Mouse (Mus musculus) neural tube, embryonic 13.5 days (tissue): Measurements from ENCODE around the gene Fgfr2. TPM values are rescaled to one million over a fixed set of nuclear protein-coding genes. Genes with fewer than 3 reads are reported as not detected.

Source experiments
- ATAC-seq: fragments of 200-750 bp; cut with Nextera tagmentation; 2 replicates; pipeline ENCODE4 v1.8.0; 2017; ENCODE audit warnings: low read depth, mild to moderate bottlenecking, moderate TSS enrichment, moderate library complexity
- H3K27ac ChIP-seq: fragments of 300-500 bp; sonication (generic); replicated peaks from 2 replicates; pipeline ENCODE4 v1.5.1; 2015; ENCODE audit warnings: moderate library complexity, mild to moderate bottlenecking, inconsistent platforms
- H3K27me3 ChIP-seq: fragments of 300-500 bp; sonication (generic); 2 replicates; pipeline ENCODE4 v1.6.1; 2015; ENCODE audit warnings: mild to moderate bottlenecking, inconsistent platforms
- H3K36me3 ChIP-seq: fragments of 300-500 bp; sonication (generic); 2 replicates; pipeline ENCODE4 v1.6.1; 2015; ENCODE audit warnings: mild to moderate bottlenecking, inconsistent platforms
- H3K4me1 ChIP-seq: fragments of 300-500 bp; sonication (generic); replicated peaks from 2 replicates; pipeline ENCODE4 v1.6.1; 2015; ENCODE audit warnings: inconsistent platforms
- H3K4me2 ChIP-seq: fragments of 300-500 bp; sonication (generic); 2 replicates; pipeline ENCODE4 v1.6.1; 2015; ENCODE audit warnings: inconsistent platforms, mild to moderate bottlenecking, moderate library complexity
- H3K4me3 ChIP-seq: fragments of 300-500 bp; sonication (generic); 2 replicates; pipeline ENCODE4 v1.5.1; 2015; ENCODE audit warnings: mild to moderate bottlenecking, inconsistent platforms
- H3K9ac ChIP-seq: fragments of 300-500 bp; sonication (generic); 2 replicates; pipeline ENCODE4 v1.6.1; 2015; ENCODE audit warnings: moderate library complexity, mild to moderate bottlenecking, inconsistent platforms
- H3K9me3 ChIP-seq: fragments of 300-500 bp; sonication (generic); 2 replicates; pipeline ENCODE4 v1.6.1; 2016; ENCODE audit warnings: inconsistent platforms
- WGBS: fragments of 180-500 bp; shearing (Covaris S2); methylation state at CpG from one replicate; pipeline ENCODE4 v1.1.7; 2015; 5-methylcytosine and 5-hydroxymethylcytosine counted together
- polyA plus RNA-seq: library from polyadenylated mRNA; unstranded; fragments of >200 nt; fragmentation: Nextera tagmentation; extraction: Ambion mirVana; gene quantifications from 2 replicates; pipeline ENCODE4 v1.2.1, GENCODE M21; 2015

The Fgfr2 gene
- polyA plus RNA-seq, 1 experiment from 2014 or later, result 22.9 TPM

DNA sequence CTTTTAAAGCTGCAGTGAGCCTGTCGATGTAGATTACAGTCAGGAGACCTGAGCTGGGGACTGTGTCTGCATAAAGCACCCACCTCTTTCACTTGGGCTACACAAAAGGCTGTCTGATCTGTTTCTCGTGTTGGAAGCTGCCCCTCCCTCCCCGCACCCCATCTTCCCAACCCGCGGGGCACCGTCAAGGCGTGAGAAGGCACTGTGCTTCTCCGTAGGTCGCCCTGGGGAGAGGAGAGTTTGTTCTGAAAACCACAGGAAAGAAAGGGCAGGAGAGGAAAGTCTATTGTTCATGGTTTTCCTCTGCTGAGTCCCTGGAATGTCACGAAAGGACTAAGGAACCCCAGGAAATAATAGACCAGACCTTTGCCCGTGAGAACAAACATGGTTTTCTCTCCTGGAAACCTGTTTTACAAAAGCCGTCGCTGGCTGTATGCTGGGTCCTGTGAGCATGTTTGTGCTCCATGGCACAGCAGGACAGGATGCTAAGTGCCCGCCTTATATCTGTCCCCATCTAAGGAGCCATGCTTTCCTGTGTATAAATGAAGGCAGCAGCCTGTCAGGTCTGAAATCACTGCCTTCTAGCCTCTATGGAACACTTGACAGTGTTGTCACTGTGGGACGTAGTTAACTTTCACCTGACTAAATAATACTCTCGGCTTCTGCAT is 2403.1 kb downstream of the Fgfr2 start:
- H3K4me2 ChIP-seq, result 0 out of 2 replicates have a peak overlapping the region, but pooled peaks have one; percentile 1
- WGBS, result 16% methylated on average over 16 of the region's 16 CpGs
- H3K4me1 ChIP-seq, result peaks cover 31% of the 10 kb centered on the region
- H3K36me3 ChIP-seq, result peaks cover 50% of the 10 kb centered on the region
- H3K9me3 ChIP-seq, result no peaks in the 10 kb centered on the region
- peak overlapping the region; percentile 44 for H3K9ac ChIP-seq
- no peak for ATAC-seq
- H3K27me3 ChIP-seq, result no peaks in the 10 kb centered on the region
- peak overlapping the region; percentile 49 for H3K27ac ChIP-seq
- H3K4me3 ChIP-seq, result no peak overlapping the region

DNA sequence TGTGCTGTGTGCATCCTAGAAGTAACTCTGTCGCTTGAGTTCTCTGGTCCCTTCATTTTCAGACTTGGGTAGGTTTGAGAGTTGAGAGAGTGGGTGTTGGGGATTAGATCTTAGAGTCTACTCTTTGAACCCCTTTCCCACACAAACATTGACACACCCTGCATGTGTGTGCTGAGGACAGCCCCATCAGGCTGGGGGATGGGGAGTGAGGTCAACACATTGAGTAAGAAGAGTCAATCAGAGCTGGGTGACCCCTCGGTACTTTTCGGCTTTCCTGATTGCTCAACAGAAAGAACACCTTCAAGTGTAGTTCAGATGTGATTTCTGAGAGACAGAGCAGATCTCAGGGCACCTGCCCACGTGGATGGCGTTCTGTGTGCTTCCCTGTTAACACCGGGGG is 2406.2 kb downstream of the Fgfr2 start:
- Histone ChIP-seq H3K27ac (no peak overlapping the region), H3K4me1 (peaks cover 55% of the 10 kb centered on the region), H3K9me3 (no peaks in the 10 kb centered on the region), H3K9ac (no peak overlapping the region), H3K36me3 (peaks cover 31% of the 10 kb centered on the region), H3K4me3 (no peak overlapping the region), H3K27me3 (no peaks in the 10 kb centered on the region), H3K4me2 (no peak overlapping the region)
- WGBS, result 91% methylated on average over 6 of the region's 6 CpGs
- no peak for ATAC-seq

DNA sequence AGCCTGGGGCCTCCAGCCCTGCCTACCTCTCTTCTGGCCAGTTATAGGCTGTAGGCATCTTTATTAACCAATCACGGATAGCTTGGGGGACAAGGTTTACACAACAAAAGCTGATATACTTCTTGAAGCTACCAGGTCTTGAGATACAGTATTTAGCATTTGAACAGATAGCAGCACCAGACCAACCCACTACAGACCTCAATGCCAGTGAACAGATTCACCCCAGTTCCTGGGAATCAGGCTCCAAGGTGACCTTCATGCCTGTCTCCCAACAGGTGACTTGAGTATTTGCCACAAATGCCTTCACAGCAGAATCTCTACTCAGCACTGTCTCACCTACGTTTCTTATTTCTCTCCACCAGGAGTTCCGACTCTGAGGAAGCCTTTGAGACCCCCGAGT is 2406.8 kb downstream of the Fgfr2 start:
- Histone ChIP-seq H3K4me2 (no peak overlapping the region), H3K4me1 (peaks cover 55% of the 10 kb centered on the region), H3K4me3 (no peak overlapping the region), H3K27me3 (no peaks in the 10 kb centered on the region), H3K27ac (no peak overlapping the region), H3K9ac (no peak overlapping the region), H3K9me3 (no peaks in the 10 kb centered on the region), H3K36me3 (peaks cover 31% of the 10 kb centered on the region)
- ATAC-seq, result no peak
- WGBS, result 94% methylated on average over 4 of the region's 4 CpGs

DNA sequence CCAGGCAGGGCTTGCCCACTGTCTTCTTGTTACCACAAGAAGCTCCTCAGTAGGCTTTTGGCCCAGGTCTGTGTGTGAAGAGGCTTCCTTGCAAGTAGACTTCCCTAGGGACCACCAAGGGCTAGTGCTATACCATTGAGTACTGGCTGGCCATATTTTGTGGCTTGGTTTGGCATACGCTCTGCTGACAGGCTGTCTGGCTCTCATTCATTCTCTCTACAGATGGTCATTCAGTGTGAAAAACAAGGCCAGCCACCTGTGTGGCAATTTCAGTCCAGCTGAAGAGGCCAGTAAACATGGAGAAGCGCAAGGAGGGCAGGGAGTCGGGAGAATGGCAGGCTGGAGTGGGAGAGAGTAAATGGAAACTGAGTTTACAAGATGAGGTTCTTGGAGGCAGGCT is 2407.7 kb downstream of the Fgfr2 start:
- Histone ChIP-seq H3K27ac (no peak overlapping the region), H3K27me3 (no peaks in the 10 kb centered on the region), H3K9ac (no peak overlapping the region), H3K36me3 (peaks cover 31% of the 10 kb centered on the region), H3K4me1 (peaks cover 54% of the 10 kb centered on the region), H3K9me3 (no peaks in the 10 kb centered on the region), H3K4me3 (no peak overlapping the region), H3K4me2 (no peak overlapping the region)
- ATAC-seq, result no peak
- 71% methylated on average over 3 of the region's 3 CpGs for WGBS

DNA sequence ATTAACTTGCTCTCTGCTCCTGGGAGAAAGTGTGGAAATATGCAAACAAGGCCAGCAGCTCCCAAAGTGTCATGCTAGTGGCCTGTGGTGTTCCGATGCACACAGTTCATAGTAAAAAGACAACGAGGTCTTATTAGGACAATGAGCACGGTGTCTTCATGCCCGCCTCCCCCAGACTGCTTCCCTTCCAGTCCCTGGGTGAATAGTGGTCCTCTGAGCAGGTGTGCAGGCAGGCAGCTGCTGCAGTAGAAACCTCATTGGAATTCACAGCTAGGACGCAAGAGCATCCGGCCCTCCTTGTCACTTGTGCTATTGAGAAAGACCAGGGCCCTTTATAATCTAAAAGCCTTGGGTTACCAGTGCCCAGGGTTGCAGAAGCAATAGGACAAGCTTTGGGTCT is 2409.8 kb downstream of the Fgfr2 start:
- no peak overlapping the region for H3K4me2 ChIP-seq
- ATAC-seq, result no peak
- 41% methylated on average over 6 of the region's 6 CpGs for WGBS
- H3K27me3 ChIP-seq, result no peaks in the 10 kb centered on the region
- H3K9me3 ChIP-seq, result no peaks in the 10 kb centered on the region
- peak overlapping the region; percentile 34 for H3K27ac ChIP-seq
- H3K4me1 ChIP-seq, result peaks cover 57% of the 10 kb centered on the region
- peaks cover 20% of the 10 kb centered on the region for H3K36me3 ChIP-seq
- H3K4me3 ChIP-seq, result no peak overlapping the region
- H3K9ac ChIP-seq, result no peak overlapping the region

DNA sequence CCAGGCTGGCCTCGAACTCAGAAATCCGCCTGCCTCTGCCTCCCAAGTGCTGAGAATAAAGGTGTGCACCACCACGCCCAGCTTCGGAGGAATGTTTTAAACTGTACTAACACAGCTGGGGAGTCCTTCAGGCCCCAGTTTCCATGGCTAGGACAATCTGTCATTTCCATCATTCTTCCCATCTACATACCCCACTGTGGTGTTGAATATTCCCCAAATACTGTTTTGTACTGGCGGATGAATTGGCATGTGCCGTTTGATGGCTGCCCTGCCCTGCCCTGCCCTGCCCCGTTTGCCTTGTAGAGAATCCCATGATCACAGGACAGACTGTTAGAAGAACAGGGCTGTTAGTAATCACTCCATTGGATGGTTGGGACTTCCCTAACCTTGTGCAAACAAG is 2411.3 kb downstream of the Fgfr2 start:
- no peaks in the 10 kb centered on the region for H3K27me3 ChIP-seq
- peaks cover 69% of the 10 kb centered on the region for H3K4me1 ChIP-seq
- WGBS, result 91% methylated on average over 7 of the region's 7 CpGs
- H3K36me3 ChIP-seq, result peaks cover 8% of the 10 kb centered on the region
- no peak overlapping the region for H3K27ac ChIP-seq
- no peak for ATAC-seq
- H3K4me3 ChIP-seq, result no peak overlapping the region
- no peaks in the 10 kb centered on the region for H3K9me3 ChIP-seq
- H3K9ac ChIP-seq, result no peak overlapping the region
- H3K4me2 ChIP-seq, result no peak overlapping the region

DNA sequence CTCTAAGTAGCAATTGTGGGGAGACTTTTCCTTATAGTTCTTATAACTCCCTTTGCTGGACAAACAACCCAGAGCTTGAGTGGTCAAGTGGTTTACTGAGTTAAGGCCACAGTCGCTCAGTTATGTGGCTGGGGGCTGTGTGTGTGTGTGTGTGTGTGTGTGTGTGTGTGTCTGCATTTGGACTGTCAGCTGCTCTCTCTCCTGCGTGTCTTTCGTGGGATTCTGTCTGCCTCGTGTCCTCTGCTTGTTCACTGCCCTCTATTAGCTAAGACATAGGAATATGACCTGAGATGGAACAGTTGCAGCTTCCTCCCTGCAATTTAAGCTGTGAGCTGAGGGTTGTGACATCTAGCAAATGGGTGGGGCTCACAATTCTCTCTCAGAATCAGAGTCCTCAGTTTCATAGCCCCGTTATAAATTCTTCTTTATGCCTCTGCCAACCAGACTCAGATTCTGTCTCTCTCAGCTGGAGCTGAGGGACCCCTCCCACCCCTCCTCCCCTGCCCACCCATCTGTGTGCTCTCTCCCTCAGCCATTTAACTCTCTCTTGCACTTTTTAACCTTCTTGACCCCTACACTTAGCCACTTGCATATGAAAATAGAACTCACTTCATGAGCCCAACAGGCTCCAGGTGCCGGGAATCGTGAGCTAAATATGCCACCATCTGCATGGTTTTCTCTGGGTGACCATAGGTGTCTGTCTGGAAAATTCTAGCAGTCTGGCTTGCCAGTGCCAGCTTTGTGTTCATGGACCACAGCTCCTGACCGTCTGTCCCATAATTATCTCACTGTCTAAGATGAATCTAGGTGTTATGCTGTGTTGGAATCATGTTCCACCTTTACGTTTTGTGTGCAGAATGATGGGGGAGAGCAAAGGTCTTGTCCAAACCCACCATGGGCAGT is 2413.5 kb downstream of the Fgfr2 start:
- Histone ChIP-seq H3K9ac (peak overlapping the region; percentile 38; the same call in 1 of the 2 replicates), H3K27ac (peak overlapping the region; percentile 29), H3K9me3 (no peaks in the 10 kb centered on the region), H3K4me2 (no peak overlapping the region), H3K4me1 (peaks cover 72% of the 10 kb centered on the region), H3K4me3 (no peak overlapping the region), H3K36me3 (no peaks in the 10 kb centered on the region), H3K27me3 (no peaks in the 10 kb centered on the region)
- no peak for ATAC-seq
- WGBS, result 40% methylated on average over 9 of the region's 9 CpGs

DNA sequence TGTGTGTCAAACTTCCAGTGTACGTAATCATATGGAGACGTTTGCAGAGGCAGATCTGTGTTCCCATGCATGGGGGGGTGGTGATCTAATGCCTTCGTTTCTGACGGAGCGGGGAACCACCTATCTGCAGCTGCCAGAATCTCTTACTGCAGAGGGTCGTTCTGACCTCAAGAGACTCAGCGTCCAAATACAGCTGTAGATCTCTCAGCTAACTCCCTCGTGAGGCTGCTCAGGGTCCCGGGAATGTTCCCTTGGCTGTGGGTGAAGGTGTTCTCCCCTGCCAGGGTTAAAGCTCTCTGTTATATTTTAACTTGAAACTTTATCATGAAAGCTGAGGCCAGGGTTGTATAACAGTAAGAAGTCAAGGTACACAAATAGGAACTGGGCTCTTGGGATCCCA is 2414.2 kb downstream of the Fgfr2 start:
- peaks cover 68% of the 10 kb centered on the region for H3K4me1 ChIP-seq
- no peaks in the 10 kb centered on the region for H3K27me3 ChIP-seq
- H3K4me2 ChIP-seq, result no peak overlapping the region
- H3K9me3 ChIP-seq, result no peaks in the 10 kb centered on the region
- 36% methylated on average over 9 of the region's 9 CpGs for WGBS
- ATAC-seq, result no peak
- no peak overlapping the region for H3K4me3 ChIP-seq
- H3K27ac ChIP-seq, result peak overlapping the region; percentile 29
- peak overlapping the region; percentile 38; the same call in 1 of the 2 replicates for H3K9ac ChIP-seq
- no peaks in the 10 kb centered on the region for H3K36me3 ChIP-seq

DNA sequence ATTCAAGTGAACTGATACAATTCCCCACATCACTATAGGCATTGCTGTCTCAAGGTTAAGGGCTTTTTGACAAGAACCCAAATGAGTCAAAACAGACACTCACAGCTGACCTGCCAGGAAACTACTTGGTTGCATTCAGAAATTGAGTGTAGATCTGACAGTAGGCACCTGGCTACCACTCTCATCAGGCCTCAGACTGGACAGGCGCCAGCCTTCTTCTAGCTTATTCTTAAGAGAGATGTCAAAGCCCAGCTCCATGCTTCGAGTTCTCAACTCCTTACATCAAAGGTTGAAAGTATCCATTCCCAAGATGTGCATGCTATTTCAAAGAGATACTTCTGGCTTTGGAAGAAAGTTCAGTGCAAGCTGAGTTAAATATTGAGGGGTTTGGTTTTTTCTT is 2417.9 kb downstream of the Fgfr2 start:
- peaks cover 56% of the 10 kb centered on the region for H3K4me1 ChIP-seq

DNA sequence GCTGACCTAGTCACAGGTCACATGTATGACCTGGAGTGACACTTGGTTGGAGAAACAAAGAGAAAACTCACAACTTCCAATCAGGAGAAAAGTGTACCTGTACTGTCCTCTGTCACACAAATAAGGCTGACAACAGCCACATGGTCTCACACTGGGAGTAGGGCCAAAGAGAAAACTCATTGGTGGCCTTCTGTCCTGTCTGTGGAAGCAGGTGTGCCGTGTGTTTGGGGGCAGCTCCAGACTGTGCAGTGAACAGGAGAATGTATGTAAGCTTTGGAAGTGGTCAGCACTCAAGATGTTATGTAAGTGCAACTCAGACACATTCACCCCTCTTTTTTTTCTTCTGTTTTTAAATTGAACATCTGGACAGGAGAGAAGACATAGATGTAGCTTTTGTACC is 2421.8 kb downstream of the Fgfr2 start:
- 88% methylated on average over 1 of the region's 1 CpGs for WGBS
- peaks cover 20% of the 10 kb centered on the region for H3K36me3 ChIP-seq
- ATAC-seq, result no peak

More for the DNA sequence above, 2417.9 kb downstream of the Fgfr2 start:
- Histone ChIP-seq H3K27ac (no peak overlapping the region), H3K36me3 (peaks cover 13% of the 10 kb centered on the region), H3K4me2 (no peak overlapping the region), H3K9me3 (no peaks in the 10 kb centered on the region), H3K27me3 (no peaks in the 10 kb centered on the region), H3K4me3 (no peak overlapping the region), H3K9ac (no peak overlapping the region)
- WGBS, result 91% methylated on average over 2 of the region's 2 CpGs
- no peak for ATAC-seq

DNA sequence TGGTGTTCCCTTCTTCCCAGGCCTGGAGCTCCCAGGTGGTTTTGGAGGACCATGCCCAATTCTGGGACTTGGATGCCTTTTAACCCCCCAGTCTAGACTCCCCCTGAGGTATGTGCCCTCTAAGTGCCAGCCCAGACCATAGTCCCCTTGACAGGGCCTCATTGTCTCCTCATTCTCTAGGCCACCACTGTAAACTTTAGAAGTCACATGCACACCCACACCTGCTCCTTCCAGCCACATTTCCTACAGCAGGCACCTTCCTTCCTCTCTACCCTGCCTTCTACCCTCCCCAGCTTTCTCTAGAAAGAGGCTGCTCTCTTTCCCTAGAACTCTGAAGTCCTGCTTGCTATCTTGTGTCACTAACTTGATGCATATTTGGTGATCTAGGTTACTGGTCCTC is 2424.7 kb downstream of the Fgfr2 start:
- H3K27me3 ChIP-seq, result no peaks in the 10 kb centered on the region
- H3K9me3 ChIP-seq, result no peaks in the 10 kb centered on the region
- H3K9ac ChIP-seq, result no peak overlapping the region
- H3K27ac ChIP-seq, result no peak overlapping the region
- H3K4me2 ChIP-seq, result no peak overlapping the region
- peaks cover 75% of the 10 kb centered on the region for H3K4me1 ChIP-seq
- H3K4me3 ChIP-seq, result no peak overlapping the region
- peaks cover 20% of the 10 kb centered on the region for H3K36me3 ChIP-seq
- ATAC-seq, result no peak

More for the DNA sequence above, 2421.8 kb downstream of the Fgfr2 start:
- no peak overlapping the region for H3K27ac ChIP-seq
- H3K27me3 ChIP-seq, result no peaks in the 10 kb centered on the region
- no peak overlapping the region for H3K4me3 ChIP-seq
- no peak overlapping the region for H3K4me2 ChIP-seq
- no peak overlapping the region for H3K9ac ChIP-seq
- H3K9me3 ChIP-seq, result no peaks in the 10 kb centered on the region
- peaks cover 59% of the 10 kb centered on the region for H3K4me1 ChIP-seq
